Mouse (Mus musculus): ENCODE measurements around the gene Arhgef7. TPM values are rescaled to one million over a fixed set of nuclear protein-coding genes. Genes with fewer than 3 reads are reported as not detected.

The Arhgef7 gene
- polyA plus RNA-seq, 1 experiment from 2014 or later, result 12.6 TPM

DNA sequence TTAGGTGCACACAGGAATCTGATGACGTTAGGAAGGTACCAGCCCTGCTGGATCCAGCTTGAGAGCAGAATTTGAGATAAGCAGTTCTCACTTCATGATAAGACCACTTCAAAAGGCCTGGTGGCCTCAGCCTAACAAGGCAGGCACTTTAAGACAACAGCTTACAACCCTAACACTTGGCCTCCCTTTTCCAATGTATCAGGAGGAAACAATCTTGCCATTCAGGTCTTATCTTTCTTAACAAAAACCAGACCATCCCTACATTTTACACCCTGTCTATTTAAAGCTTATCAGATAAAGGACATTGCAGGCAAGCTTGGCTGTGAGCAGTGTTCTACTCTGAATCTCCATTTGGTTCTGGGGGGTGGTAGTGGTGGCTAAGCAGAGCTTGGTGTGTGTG, 35.1 kb upstream of the Arhgef7 start:
- no peaks in the 10 kb centered on the region for H3K27me3 ChIP-seq (ENCODE audit: control insufficient read depth, insufficient read depth, low read length)
- no peaks in the 10 kb centered on the region for H3K4me1 ChIP-seq (replicated peaks; ENCODE audit: control insufficient read depth, insufficient read depth)
- no peak overlapping the region for H3K4me2 ChIP-seq (replicated peaks; ENCODE audit: low read depth)
- 41% methylated on average over 1 of the region's 1 CpGs for WGBS
- H3K9ac ChIP-seq (ENCODE audit: low read length), result no peak overlapping the region
- ATAC-seq (ENCODE audit: low FRiP score, low TSS enrichment), result no peak
- no peak overlapping the region for H3K4me3 ChIP-seq (ENCODE audit: low read depth, low read length)
- DNase-seq (ENCODE audit: low spot score), result no peak
- no peak for TF ChIP-seq EP300 (optimal IDR thresholded peaks at IDR 0.05)
- no peak for TF ChIP-seq CTCF (IDR thresholded peaks at IDR 0.05; ENCODE audit: low read depth)
- H3K36me3 ChIP-seq (ENCODE audit: control insufficient read depth, insufficient read depth, low read length), result no peaks in the 10 kb centered on the region
- H3K9me3 ChIP-seq (ENCODE audit: control insufficient read depth, low read length), result no peaks in the 10 kb centered on the region
- H3K27ac ChIP-seq (replicated peaks), result no peak overlapping the region

- H3K4me3 ChIP-seq (ENCODE audit: low read depth, low read length), result no peak overlapping the region
- H3K4me1 ChIP-seq (replicated peaks; ENCODE audit: control insufficient read depth, insufficient read depth), result no peaks in the 10 kb centered on the region
- H3K27ac ChIP-seq (replicated peaks), result no peak overlapping the region
- DNase-seq (ENCODE audit: low spot score), result no peak
- H3K36me3 ChIP-seq (ENCODE audit: control insufficient read depth, insufficient read depth, low read length), result no peaks in the 10 kb centered on the region
- no peak overlapping the region for H3K9ac ChIP-seq (ENCODE audit: low read length)
- no peak overlapping the region for H3K4me2 ChIP-seq (replicated peaks; ENCODE audit: low read depth)
- TF ChIP-seq CTCF (IDR thresholded peaks at IDR 0.05; ENCODE audit: low read depth) (no peak), EP300 (optimal IDR thresholded peaks at IDR 0.05) (no peak)
- no peaks in the 10 kb centered on the region for H3K9me3 ChIP-seq (ENCODE audit: control insufficient read depth, low read length)
- 59% methylated on average over 5 of the region's 5 CpGs for WGBS
- no peak for ATAC-seq (ENCODE audit: low FRiP score, low TSS enrichment)
- no peaks in the 10 kb centered on the region for H3K27me3 ChIP-seq (ENCODE audit: control insufficient read depth, insufficient read depth, low read length)
These were observed 33.5 kb upstream of the Arhgef7 start for GRCm38 (mm10) chr8:11693972-11694371.

DNA sequence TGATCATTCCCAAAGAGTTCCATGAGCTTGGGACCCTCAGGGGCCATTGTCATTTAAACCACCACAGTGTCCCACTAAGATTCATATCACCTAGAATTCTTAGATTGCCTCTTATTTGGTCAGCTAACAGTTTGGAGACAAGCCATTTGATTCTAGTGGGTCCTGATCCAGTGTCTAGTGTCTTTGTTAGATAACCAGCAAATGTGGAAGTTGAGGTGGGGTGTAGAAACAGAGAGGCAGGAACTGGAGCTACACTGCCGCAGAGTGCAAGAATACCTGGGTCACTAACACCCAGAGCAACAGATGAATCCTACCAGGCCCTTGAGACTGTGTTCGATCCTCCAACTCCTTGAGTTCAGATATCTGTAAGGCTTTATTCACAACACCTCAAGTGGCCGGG, 31.3 kb upstream of the Arhgef7 start:
- Histone ChIP-seq H3K9ac (ENCODE audit: low read length) (no peak overlapping the region), H3K27ac (replicated peaks) (no peak overlapping the region), H3K4me1 (replicated peaks; ENCODE audit: control insufficient read depth, insufficient read depth) (no peaks in the 10 kb centered on the region), H3K4me2 (replicated peaks; ENCODE audit: low read depth) (no peak overlapping the region), H3K36me3 (ENCODE audit: control insufficient read depth, insufficient read depth, low read length) (no peaks in the 10 kb centered on the region), H3K9me3 (ENCODE audit: control insufficient read depth, low read length) (no peaks in the 10 kb centered on the region), H3K4me3 (ENCODE audit: low read depth, low read length) (no peak overlapping the region), H3K27me3 (ENCODE audit: control insufficient read depth, insufficient read depth, low read length) (no peaks in the 10 kb centered on the region)
- no peak for DNase-seq (ENCODE audit: low spot score)
- 83% methylated on average over 3 of the region's 3 CpGs for WGBS
- TF ChIP-seq EP300 (optimal IDR thresholded peaks at IDR 0.05), result no peak
- TF ChIP-seq CTCF (IDR thresholded peaks at IDR 0.05; ENCODE audit: low read depth), result no peak
- no peak for ATAC-seq (ENCODE audit: low FRiP score, low TSS enrichment)

GRCm38 (mm10) chr8:11697467-11697866, 30.1 kb upstream of the Arhgef7 start:
- TF ChIP-seq CTCF (IDR thresholded peaks at IDR 0.05; ENCODE audit: low read depth), result no peak
- no peak for TF ChIP-seq EP300 (optimal IDR thresholded peaks at IDR 0.05)

DNA sequence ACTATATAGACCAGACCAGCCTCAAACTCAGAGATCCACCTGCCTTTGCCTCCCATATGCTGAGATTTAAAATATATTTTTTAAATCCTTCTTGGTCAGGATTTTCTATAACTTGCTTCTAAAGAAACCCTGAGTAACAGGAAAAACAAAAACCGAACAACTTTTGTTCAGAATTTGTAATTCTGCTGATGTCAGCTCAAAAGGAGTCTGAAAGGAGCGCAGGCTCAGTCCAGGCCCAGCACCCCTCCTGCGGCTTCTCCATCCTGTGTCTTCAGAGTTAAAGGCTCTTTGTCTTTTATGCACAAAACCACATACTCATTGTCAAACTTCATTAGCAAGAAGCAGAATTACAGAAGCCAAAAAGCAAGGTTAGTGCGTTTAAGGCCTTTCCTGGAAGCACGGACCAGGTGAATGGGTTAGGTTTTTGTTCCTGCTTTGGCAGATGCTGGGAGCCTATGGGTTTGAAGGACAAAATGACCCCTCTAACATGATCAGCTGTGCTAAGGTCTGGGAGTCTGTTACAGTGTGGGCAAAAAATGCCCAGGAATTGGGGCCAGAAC, 28.0 kb upstream of the Arhgef7 start:
- Histone ChIP-seq H3K4me2 (replicated peaks; ENCODE audit: low read depth) (no peak overlapping the region), H3K4me1 (replicated peaks; ENCODE audit: control insufficient read depth, insufficient read depth) (no peaks in the 10 kb centered on the region), H3K27ac (replicated peaks) (no peak overlapping the region), H3K9ac (ENCODE audit: low read length) (no peak overlapping the region), H3K9me3 (ENCODE audit: control insufficient read depth, low read length) (no peaks in the 10 kb centered on the region), H3K36me3 (ENCODE audit: control insufficient read depth, insufficient read depth, low read length) (no peaks in the 10 kb centered on the region), H3K4me3 (ENCODE audit: low read depth, low read length) (no peak overlapping the region), H3K27me3 (ENCODE audit: control insufficient read depth, insufficient read depth, low read length) (no peaks in the 10 kb centered on the region)
- ATAC-seq (ENCODE audit: low FRiP score, low TSS enrichment) (no peak), DNase-seq (ENCODE audit: low spot score) (no peak)
- 92% methylated on average over 5 of the region's 5 CpGs for WGBS
- TF ChIP-seq EP300 (optimal IDR thresholded peaks at IDR 0.05) (no peak), CTCF (IDR thresholded peaks at IDR 0.05; ENCODE audit: low read depth) (no peak)

More at GRCm38 (mm10) chr8:11697467-11697866, 30.1 kb upstream of the Arhgef7 start:
- Histone ChIP-seq H3K27me3 (ENCODE audit: control insufficient read depth, insufficient read depth, low read length) (no peaks in the 10 kb centered on the region), H3K27ac (replicated peaks) (no peak overlapping the region), H3K4me3 (ENCODE audit: low read depth, low read length) (no peak overlapping the region), H3K4me2 (replicated peaks; ENCODE audit: low read depth) (no peak overlapping the region), H3K9ac (ENCODE audit: low read length) (no peak overlapping the region), H3K36me3 (ENCODE audit: control insufficient read depth, insufficient read depth, low read length) (no peaks in the 10 kb centered on the region), H3K4me1 (replicated peaks; ENCODE audit: control insufficient read depth, insufficient read depth) (no peaks in the 10 kb centered on the region), H3K9me3 (ENCODE audit: control insufficient read depth, low read length) (no peaks in the 10 kb centered on the region)
- 86% methylated on average over 7 of the region's 7 CpGs for whole genome bisulfite sequencing
- DNase-seq (ENCODE audit: low spot score), result no peak
- no peak for ATAC-seq (ENCODE audit: low FRiP score, low TSS enrichment)

DNA sequence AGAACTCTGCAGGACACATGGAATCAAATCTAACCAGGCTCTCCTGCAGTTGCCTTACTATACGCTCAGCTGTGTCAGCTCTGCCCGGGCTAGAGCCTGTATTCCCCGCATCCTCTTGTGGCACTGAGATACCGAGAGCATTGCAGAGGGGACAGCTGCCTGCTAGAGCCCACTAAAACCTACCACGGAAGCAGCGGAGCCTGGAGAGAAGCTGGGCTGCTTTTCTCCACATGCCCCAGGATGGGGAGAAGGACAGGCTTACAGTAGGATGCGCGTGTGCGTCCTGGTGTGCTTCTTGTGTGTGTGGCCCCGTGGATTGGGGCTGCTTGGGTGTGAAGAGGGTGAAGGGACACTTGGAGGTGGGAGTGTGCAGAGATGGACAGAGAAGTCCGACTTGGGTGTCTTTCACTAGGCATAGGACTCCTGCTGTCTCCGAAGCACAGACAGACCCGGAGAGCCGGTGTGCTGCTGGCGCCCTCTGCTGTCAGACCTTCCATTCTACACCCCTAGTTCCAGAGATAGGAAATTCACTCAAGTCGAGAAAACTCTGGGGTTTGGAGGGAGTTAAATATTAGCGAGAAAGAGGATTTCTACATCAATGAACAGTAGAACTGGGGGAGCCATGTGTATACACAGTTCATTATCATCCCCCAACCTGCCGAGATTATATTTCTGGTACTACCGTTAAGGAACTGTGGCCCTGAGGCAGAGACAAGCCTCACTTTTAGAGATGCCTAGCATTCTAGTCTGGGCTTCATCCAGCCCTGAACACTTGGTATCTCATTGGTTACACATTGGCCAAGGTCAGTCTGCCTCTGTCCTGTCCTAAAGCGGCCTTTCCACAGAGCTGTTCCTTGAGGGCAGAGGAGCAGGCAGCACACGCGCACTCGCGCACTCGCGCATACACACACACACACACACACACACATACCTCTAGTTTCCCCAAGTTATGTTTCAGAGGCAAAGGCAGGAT, 27.2 kb upstream of the Arhgef7 start:
- peak; percentile 73; the same call in 1 of the 2 replicates for ATAC-seq (ENCODE audit: low FRiP score, low TSS enrichment)
- no peaks in the 10 kb centered on the region for H3K36me3 ChIP-seq (ENCODE audit: control insufficient read depth, insufficient read depth, low read length)
- H3K9ac ChIP-seq (ENCODE audit: low read length), result 0 out of 2 replicates have a peak overlapping the region, but pooled peaks have one; percentile 9
- H3K9me3 ChIP-seq (ENCODE audit: control insufficient read depth, low read length), result no peaks in the 10 kb centered on the region
- peak; percentile 82 for DNase-seq (ENCODE audit: low spot score)
- no peak overlapping the region for H3K4me2 ChIP-seq (replicated peaks; ENCODE audit: low read depth)
- no peaks in the 10 kb centered on the region for H3K4me1 ChIP-seq (replicated peaks; ENCODE audit: control insufficient read depth, insufficient read depth)
- no peak for TF ChIP-seq EP300 (optimal IDR thresholded peaks at IDR 0.05)
- TF ChIP-seq CTCF (IDR thresholded peaks at IDR 0.05; ENCODE audit: low read depth), result peak; percentile 93
- no peak overlapping the region for H3K4me3 ChIP-seq (ENCODE audit: low read depth, low read length)
- 31% methylated on average over 26 of the region's 26 CpGs for WGBS
- H3K27me3 ChIP-seq (ENCODE audit: control insufficient read depth, insufficient read depth, low read length), result no peaks in the 10 kb centered on the region
- no peak overlapping the region for H3K27ac ChIP-seq (replicated peaks)

All from stomach, postnatal 0 days (tissue).